Mouse (Mus musculus) olfactory bulb, adult 2 months (tissue): Measurements from ENCODE around the gene Cela3a.

Source experiments
- CTCF ChIP-seq: fragments of 200-500 bp; IDR thresholded peaks from 2 replicates; pipeline ENCODE4 v1.5.1; 2012; ENCODE audit warnings: low read depth, mild to moderate bottlenecking, low read length, moderate library complexity; ENCODE audit not compliant: insufficient read depth
- POLR2A ChIP-seq: fragments of 200-500 bp; IDR thresholded peaks from 2 replicates; pipeline ENCODE4 v1.6.1; 2012; ENCODE audit warnings: mild to moderate bottlenecking, low read depth, low read length, moderate library complexity; ENCODE audit not compliant: insufficient read depth

DNA sequence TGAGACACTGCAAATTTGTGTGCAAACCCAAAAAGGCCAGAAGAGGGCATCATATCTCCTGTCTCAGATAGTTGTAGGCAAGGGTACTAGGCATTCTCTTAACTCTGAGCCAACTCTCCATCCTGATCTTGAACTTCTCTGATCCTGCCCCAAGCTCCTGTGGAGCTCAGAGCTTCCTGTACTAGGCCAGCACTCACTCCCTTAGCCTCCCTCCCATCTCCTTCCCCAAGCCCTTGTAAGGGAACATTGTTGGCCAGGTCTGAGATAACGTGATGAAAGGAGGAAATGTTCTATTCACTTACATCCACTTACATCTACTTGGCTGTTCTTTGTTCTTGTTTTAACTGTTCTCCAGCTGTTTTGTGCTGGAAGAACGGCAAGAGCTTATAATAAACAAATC lies 32.8 kb downstream of the Cela3a start:
- TF ChIP-seq POLR2A: no peak
- no peak for TF ChIP-seq CTCF
